Mouse (Mus musculus) cerebellum, adult 2 months (tissue): ENCODE results near the gene Cdkn2c.

ENCODE experiments used
- CTCF ChIP-seq: fragments of 200-500 bp; IDR thresholded peaks from 2 replicates; pipeline ENCODE4 v1.5.1; 2011; ENCODE audit warnings: low read depth, mild to moderate bottlenecking, control low read depth, low read length, moderate library complexity, borderline replicate concordance; ENCODE audit not compliant: insufficient read depth
- POLR2A ChIP-seq: fragments of 200-500 bp; IDR thresholded peaks from 2 replicates; pipeline ENCODE4 v1.6.1; 2011; ENCODE audit warnings: low read length, control low read depth, borderline replicate concordance; ENCODE audit not compliant: insufficient read depth

DNA sequence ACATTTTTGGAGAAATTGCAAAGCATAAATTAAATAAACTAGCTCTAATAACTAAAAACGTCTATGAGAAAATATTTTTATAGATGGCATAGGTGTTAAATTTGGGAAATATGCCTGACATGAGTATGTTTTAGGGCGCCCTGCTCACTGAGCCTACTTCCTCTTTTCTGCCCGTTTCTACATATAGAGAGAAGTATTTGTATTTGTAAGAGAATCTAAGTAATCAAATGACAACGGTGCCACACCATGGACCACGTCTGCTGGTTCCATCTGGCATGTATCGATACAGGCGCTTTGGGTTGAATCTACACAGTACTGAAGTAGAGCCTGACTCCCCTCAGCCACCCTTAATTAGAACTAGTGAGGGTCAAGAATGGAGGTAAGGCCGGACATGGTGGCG, 27.6 kb downstream of the Cdkn2c start:
- TF ChIP-seq CTCF = no peak
- TF ChIP-seq POLR2A = no peak
